Mouse (Mus musculus): ENCODE data around the gene Mrpl2.

Mrpl2 gene

GRCm38 (mm10) chr17:46662730-46663129 lies 16.7 kb downstream of the Mrpl2 start:
- CTCF ChIA-PET: interaction anchor here (0.7 kb wide), 1 partner anchor 336 kb away, joined by 3 read pairs; no protein-coding TSS in a partner anchor

- CTCF ChIA-PET: interaction anchor here (0.6 to 0.9 kb wide), 2 partner anchors 12 to 37 kb away, joined by 5 to 9 read pairs; partner anchors contain the start of gene Ppp2r5d
Measured at GRCm38 (mm10) chr17:46667712-46668111, 21.7 kb downstream of the Mrpl2 start.

GRCm38 (mm10) chr17:46669911-46670310 lies 23.9 kb downstream of the Mrpl2 start:
- CTCF ChIA-PET: no interaction called here

- CTCF ChIA-PET: interaction anchor here (0.6 kb wide), 1 partner anchor 179 kb away, joined by 3 read pairs; no protein-coding TSS in a partner anchor
Measured at GRCm38 (mm10) chr17:46673850-46674529, 28.0 kb downstream of the Mrpl2 start, which contains the start of gene Rrp36. Gene Rrp36 (minus strand): TSS chr17:46674352.

GRCm38 (mm10) chr17:46674530-46675283 lies 28.7 kb downstream of the Mrpl2 start:
- CTCF ChIA-PET: interaction anchor here (0.6 kb wide), 1 partner anchor 179 kb away, joined by 3 read pairs; no protein-coding TSS in a partner anchor

- CTCF ChIA-PET: no interaction called here
Measured at GRCm38 (mm10) chr17:46678416-46678815, 32.4 kb downstream of the Mrpl2 start, which contains the start of gene Mea1. Gene Mea1 (plus strand): TSS chr17:46678793.

- CTCF ChIA-PET: no interaction called here
Measured at GRCm38 (mm10) chr17:46678911-46679310, 32.9 kb downstream of the Mrpl2 start.

GRCm38 (mm10) chr17:46679843-46680759 lies 34.1 kb downstream of the Mrpl2 start:
- CTCF ChIA-PET: interaction anchor here (1.3 kb wide), 1 partner anchor 12 kb away, joined by 9 read pairs; no protein-coding TSS in a partner anchor

- CTCF ChIA-PET: no interaction called here
Measured at GRCm38 (mm10) chr17:46680760-46681373, 34.8 kb downstream of the Mrpl2 start, which contains the start of gene Klhdc3. Gene Klhdc3 (minus strand): TSS chr17:46680914.

GRCm38 (mm10) chr17:46681466-46682118 lies 35.6 kb downstream of the Mrpl2 start:
- CTCF ChIA-PET: interaction anchor here (0.5 kb wide), 1 partner anchor 527 kb away, joined by 3 read pairs; no protein-coding TSS in a partner anchor

GRCm38 (mm10) chr17:46682654-46683389 lies 36.8 kb downstream of the Mrpl2 start:
- CTCF ChIA-PET: no interaction called here

GRCm38 (mm10) chr17:46685913-46686312 lies 39.9 kb downstream of the Mrpl2 start:
- CTCF ChIA-PET: interaction anchor here (1.2 kb wide), 1 partner anchor 19 kb away, joined by 3 read pairs; the partner anchor contains the start of gene Ppp2r5d

GRCm38 (mm10) chr17:46690665-46691064 lies 44.6 kb downstream of the Mrpl2 start:
- CTCF ChIA-PET: interaction anchor here (0.6 kb wide), 1 partner anchor 93 kb away, joined by 3 read pairs; no protein-coding TSS in a partner anchor

- CTCF ChIA-PET: no interaction called here
Measured at GRCm38 (mm10) chr17:46691390-46691789, 45.4 kb downstream of the Mrpl2 start.

GRCm38 (mm10) chr17:46694517-46695063 lies 48.6 kb downstream of the Mrpl2 start:
- CTCF ChIA-PET: no interaction called here

- CTCF ChIA-PET: no interaction called here
Measured at GRCm38 (mm10) chr17:46698515-46698914, 52.5 kb downstream of the Mrpl2 start.

- CTCF ChIA-PET: no interaction called here
Measured at GRCm38 (mm10) chr17:46699245-46699644, 53.2 kb downstream of the Mrpl2 start.
